Mouse (Mus musculus): ENCODE measurements around the gene Gm10073.

DNA sequence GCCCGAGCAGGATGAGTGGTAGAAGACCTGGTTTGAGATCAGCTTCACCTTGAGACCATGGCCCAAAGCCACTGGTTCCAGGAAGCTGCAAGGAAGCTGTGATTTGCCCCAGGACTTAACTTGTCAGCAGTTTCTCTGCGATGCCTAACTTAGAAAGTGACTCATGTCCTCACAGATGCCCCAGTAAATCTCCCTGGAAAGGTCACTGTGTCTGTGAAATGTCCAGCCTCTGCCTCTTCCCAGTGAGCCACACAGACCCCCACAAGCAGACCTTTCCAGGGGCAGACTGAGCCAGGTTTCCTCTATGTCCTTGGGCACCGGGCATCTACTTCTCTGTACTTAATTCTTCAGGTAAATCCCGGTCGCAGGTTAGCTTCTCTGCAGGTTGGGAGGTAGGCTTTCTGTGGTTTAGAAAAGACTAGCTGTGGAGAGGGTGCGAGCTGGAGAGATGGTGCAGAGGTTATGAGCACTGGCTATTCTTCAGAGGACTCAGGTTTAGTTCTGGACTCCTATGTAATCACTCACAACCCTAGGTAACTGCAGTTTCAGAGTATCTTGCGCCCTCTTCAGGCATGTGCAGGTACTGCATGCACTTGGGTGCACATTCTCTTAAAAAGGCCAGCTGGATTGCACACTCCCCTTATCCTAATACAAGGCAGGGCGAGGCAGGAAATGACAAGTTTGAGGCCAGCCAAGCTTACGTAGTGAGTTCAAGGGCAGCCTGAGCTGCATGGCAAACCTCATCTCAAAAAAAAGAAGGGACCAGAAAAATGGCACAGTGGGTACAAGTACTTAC lies 45.8 kb downstream of the Gm10073 start:
- TF ChIP-seq POLR2A (IDR thresholded peaks at IDR 0.05; ENCODE audit: extremely low read depth, insufficient read depth, low read length) (no peak), CTCF (IDR thresholded peaks at IDR 0.05; ENCODE audit: low read depth, low read length) (peak; percentile 39; the same call in 1 of the 2 replicates)

Measured in liver, adult 2 months (tissue).